9 mouse cellular contexts compared by ENCODE assay signal in the genomic region with DNA sequence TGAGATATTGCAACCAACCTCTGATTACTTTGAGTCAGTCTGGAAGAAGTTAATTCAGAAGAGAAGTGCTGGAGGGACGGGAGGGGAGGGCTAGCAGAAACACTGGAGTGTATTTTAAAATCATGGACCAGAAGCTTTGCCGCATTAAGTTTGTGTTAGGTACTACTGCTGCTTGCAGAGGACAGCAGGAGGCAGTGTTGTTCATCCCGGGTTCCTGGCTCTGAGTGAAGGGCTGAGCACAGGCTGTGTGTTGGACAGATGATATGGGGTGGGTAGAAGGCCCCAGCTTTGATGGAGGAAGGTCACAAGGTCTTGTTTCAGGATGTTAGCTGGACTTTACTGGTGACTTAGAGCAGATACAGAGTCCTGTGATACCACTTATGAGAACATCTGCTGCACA.
DNase-seq lines count a peak whose midpoint lies in the region; ATAC-seq and TF ChIP-seq lines count a peak whose summit lies in the region.
"Had no signal": no experiment of that assay in that cellular context is flagged by ENCODE, and none has a peak within 500 bp of the region (broad histone marks: within the 10 kb centered on the region; RNA-seq: fewer than 3 reads in every experiment).

No protein-coding gene starts in this region.

- peaks cover 2% of the 10 kb centered on the region for H3K4me1 ChIP-seq in heart, adult 2 months (ENCODE audit: control insufficient read depth, insufficient read depth, low read length)
- H3K4me1 ChIP-seq in lung, adult 2 months (ENCODE audit: control insufficient read depth, insufficient read depth, low read length), result no peaks in the 10 kb centered on the region
- H3K4me1 ChIP-seq in cortical plate, adult 2 months (ENCODE audit: control insufficient read depth, insufficient read depth, low read length), result no peaks in the 10 kb centered on the region

- no peak for DNase-seq in heart, adult 2 months
- no peak for DNase-seq in heart, adult 9 months (ENCODE audit: low spot score in 2 of 2)
- no peak for DNase-seq in lung, adult 2 months
- no peak for DNase-seq in lung, postnatal 25 days (ENCODE audit: low spot score)
- DNase-seq in thymus, postnatal 10 days (ENCODE audit: low spot score in 2 of 2), result peak; percentile 10 to 50
- no peak for DNase-seq in right cerebral cortex, postnatal 10 days (ENCODE audit: low spot score in 2 of 2)

- H3K4me3 ChIP-seq in heart, adult 2 months, result no peak overlapping the region
- no peak overlapping the region for H3K4me3 ChIP-seq in lung, adult 2 months (replicated peaks; ENCODE audit: extremely low read depth, low read depth, low read length)
- no peak overlapping the region for H3K4me3 ChIP-seq in cortical plate, adult 2 months (ENCODE audit: insufficient read depth, low read length)
- H3K4me3 ChIP-seq: hindbrain, embryonic 15.5 days had no signal

- no peak for TF ChIP-seq EP300 in heart, adult 2 months (IDR thresholded peaks at IDR 0.05; ENCODE audit: insufficient read depth, low read depth, low read length)

- no peak for TF ChIP-seq POLR2A in heart, adult 2 months (IDR thresholded peaks at IDR 0.05; ENCODE audit: insufficient read depth, low read depth, low read length)
- no peak for TF ChIP-seq POLR2A in lung, adult 2 months (IDR thresholded peaks at IDR 0.05; ENCODE audit: borderline replicate concordance, extremely low read depth, low read depth, low read length)
- no peak for TF ChIP-seq POLR2A in cortical plate, adult 2 months (IDR thresholded peaks at IDR 0.05; ENCODE audit: extremely low read depth, insufficient read depth, low read length)

- no peaks in the 10 kb centered on the region for H3K36me3 ChIP-seq in heart, adult 2 months (ENCODE audit: control insufficient read depth, insufficient read depth, low read length)
- H3K36me3 ChIP-seq: hindbrain, embryonic 15.5 days had no signal

- intact Hi-C loops in heart, adult 2 months (cut with DNase I), result no loop called here

- TF ChIP-seq CTCF in heart, adult 2 months (IDR thresholded peaks at IDR 0.05), result peak; percentile 50
- peak; percentile 62 for TF ChIP-seq CTCF in lung, adult 2 months (IDR thresholded peaks at IDR 0.05; ENCODE audit: insufficient read depth, low read length)
- 0 out of 2 replicates have a peak, but pooled peaks have one; percentile 14 for TF ChIP-seq CTCF in cortical plate, adult 2 months (IDR thresholded peaks at IDR 0.05; ENCODE audit: extremely low read depth, insufficient read depth, low read length)

- no peaks in the 10 kb centered on the region for H3K79me2 ChIP-seq in heart, adult 2 months (replicated peaks; ENCODE audit: control insufficient read depth, insufficient read depth, low read length)

- WGBS in heart, adult 2 months, result 71% methylated on average over 3 of the region's 3 CpGs
- 57% methylated on average over 3 of the region's 3 CpGs for WGBS in lung, adult 2 months

- H3K27ac ChIP-seq in heart, adult 2 months, result no peak overlapping the region
- no peak overlapping the region for H3K27ac ChIP-seq in cortical plate, adult 2 months (ENCODE audit: insufficient read depth, low read length)
- H3K27ac ChIP-seq: hindbrain, embryonic 15.5 days had no signal

- H3K9ac ChIP-seq in heart, adult 2 months (ENCODE audit: low read depth, low read length), result no peak overlapping the region
- H3K9ac ChIP-seq: hindbrain, embryonic 15.5 days had no signal

- H3K27me3 ChIP-seq in heart, adult 2 months (ENCODE audit: control insufficient read depth, insufficient read depth, low read length), result no peaks in the 10 kb centered on the region
- H3K27me3 ChIP-seq: hindbrain, embryonic 15.5 days had no signal

- no peak for ATAC-seq in erythroid progenitor cell, adult 5-6 weeks (replicated peaks; ENCODE audit: low FRiP score, poor library complexity, severe bottlenecking)

Comparison
In these comparisons a context has a peak if more than half of its experiments do, and no peak if none do; other contexts are left out.
1. DNase-seq: peak in thymus, postnatal 10 days (2 of 2); none in heart, adult 2 months (0 of 2), heart, adult 9 months (0 of 2), lung, adult 2 months (single experiment), lung, postnatal 25 days (single experiment) and right cerebral cortex, postnatal 10 days (0 of 2).
2. Peak in every context shown above with its lines, with median percentiles within 50 percentile points of each other: CTCF ChIP-seq.